Mouse (Mus musculus) Muller cell, postnatal 12 days (primary cell): ENCODE results near the gene Cers2.
A peak's percentile ranks its signal among the peaks of the same experiment; 100 is the strongest.

Experiments used
- DNase-seq: peaks from one replicate; pipeline ENCODE4 v3.0.0-alpha.2; 2015; ENCODE audit errors: inconsistent ontology term

Cers2 gene

DNA sequence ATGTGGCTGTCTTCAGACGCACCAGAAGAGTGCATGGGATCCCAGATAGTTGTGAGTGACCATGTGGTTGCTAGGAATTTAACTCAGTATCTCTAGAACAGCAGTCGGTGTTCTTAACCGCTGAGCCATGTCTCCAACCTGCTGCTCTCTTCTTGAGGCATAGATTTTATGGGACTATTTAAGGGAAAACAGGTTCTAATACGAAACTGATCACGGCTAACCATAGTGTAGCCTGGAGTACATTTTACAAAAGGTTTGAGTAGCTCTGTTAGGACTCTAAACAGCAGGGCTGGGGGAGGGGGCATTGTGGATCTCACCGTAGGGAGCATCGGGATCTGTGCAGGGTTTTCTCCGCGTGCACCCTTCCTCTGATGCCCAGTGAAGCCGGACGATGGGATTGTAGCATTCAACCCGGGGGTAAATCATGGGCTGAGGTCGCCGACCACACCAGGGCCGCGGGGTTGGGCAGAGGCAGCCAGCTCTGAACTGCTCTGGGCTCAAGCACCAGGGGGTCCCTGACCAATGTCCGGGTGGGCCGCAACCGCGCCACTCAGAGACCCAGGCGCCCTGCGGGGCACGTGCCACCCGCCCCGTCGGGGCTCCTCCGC is at the start of gene Cers2:
TSS of gene Cers2 (plus strand) at position 306 of the 608 bp plus-strand sequence.
- no peak for DNase-seq

DNA sequence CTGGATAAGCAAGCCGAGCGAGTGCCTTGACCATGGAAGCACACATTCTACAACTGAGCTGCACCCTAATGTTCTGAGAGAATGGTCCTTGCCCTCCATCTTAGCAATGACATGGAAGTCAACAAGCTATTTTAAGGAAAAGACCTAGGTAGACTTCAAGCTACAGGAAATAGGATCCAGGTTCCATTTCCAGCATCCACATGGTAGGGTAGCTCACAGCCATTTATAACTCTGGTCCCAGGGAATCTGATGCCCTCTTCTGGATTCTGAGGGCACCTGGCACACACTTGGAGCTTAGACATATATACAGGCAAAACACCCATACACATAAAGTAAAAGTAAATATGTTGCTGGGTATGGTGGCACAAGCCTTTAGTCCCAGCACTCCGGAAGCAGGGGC is 48.5 kb upstream of the Cers2 start:
- no peak for DNase-seq

DNA sequence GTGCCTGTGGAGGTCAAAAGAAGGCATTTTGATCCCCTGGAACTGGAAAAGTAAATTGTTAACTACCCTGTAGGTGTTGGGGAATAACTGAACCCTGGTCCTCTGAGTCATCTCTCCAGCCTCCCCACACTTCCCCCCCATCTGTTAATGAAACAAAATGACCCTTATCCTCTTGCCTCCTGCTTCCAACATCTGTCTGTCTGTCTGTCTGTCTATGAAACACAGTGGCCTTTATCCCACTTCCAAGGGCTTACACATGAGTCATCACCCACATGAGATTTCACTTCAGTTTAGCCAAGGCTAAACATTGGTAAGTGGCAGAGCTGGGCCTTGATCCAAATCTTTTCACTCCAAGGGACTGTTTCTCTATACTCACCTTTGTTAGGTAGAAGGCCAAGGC is 46.7 kb upstream of the Cers2 start:
- peak; percentile 41 for DNase-seq

- DNase-seq, result no peak
These were observed 44.8 kb upstream of the Cers2 start for GRCm38 (mm10) chr3:95269789-95270188.

GRCm38 (mm10) chr3:95270766-95271364 is 43.7 kb upstream of the Cers2 start:
- no peak for DNase-seq

- DNase-seq, result no peak
These were observed 41.1 kb upstream of the Cers2 start for GRCm38 (mm10) chr3:95273471-95273870.

- DNase-seq, result no peak
These were observed 40.1 kb upstream of the Cers2 start for GRCm38 (mm10) chr3:95274453-95274852.

GRCm38 (mm10) chr3:95275161-95275560 is 39.4 kb upstream of the Cers2 start:
- DNase-seq, result no peak

DNA sequence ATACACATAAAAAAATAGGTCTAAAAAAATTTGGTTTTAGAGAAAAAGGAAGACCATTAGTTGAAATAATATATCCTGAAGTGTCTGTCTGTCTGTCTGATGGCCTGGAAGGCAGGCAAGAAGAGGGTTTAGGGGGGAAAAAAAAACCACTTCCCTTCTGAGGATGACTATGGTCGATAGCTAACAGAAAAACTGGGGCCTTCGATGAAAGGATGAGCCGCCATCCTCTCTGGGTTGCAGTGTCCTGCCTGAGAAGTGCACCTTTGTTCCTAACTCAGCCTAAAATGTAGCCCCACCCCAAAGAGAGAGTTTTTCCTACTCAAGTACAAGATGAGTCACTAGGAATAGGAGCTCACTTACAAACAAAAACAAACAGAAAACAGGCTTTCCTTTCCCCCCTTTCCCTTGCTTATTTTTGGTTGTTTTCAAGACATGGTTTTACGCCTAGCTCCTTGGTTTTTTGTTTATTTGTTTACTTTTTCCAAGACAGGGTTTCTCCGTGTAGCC is 38.1 kb upstream of the Cers2 start:
- DNase-seq, result no peak

DNA sequence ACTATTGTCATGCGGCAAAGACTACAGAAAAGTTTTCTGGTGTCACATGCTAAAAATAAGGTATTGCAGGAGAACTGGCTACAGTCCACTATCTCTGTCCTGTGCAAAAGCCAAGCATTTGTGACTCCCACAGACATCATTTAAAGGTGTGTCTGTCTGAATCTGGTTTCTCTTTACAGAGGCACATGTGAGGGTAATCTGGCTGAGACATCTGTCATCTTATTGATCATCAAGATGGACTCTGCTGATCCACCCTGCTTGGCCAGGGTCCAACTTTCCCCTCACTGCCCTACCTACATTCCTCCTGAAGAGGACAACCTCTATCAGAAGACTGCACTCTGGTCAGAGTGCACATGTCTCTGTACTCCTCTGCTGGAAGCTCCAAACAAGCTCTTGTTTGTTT is 37.4 kb upstream of the Cers2 start:
- DNase-seq, result no peak

DNA sequence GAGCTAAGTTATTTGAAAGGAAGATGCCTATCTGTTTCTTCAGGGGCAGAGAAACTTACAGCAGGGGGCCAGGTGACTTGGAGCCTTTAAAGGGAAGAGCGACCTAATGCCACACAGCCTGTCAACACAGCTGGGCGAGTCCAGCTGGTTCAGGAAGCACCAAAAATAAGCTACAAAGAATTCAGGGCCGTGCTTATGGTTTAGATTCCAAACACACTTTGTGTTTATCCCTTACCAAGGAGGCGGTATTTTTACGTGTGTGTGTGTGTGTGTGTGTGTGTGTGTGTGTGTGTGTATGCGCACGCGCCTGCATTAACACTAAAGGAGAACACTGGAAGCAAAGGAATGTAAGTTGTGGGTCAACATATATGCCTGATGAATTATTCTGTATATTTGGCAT is 33.8 kb upstream of the Cers2 start:
- peak; percentile 28 for DNase-seq

DNA sequence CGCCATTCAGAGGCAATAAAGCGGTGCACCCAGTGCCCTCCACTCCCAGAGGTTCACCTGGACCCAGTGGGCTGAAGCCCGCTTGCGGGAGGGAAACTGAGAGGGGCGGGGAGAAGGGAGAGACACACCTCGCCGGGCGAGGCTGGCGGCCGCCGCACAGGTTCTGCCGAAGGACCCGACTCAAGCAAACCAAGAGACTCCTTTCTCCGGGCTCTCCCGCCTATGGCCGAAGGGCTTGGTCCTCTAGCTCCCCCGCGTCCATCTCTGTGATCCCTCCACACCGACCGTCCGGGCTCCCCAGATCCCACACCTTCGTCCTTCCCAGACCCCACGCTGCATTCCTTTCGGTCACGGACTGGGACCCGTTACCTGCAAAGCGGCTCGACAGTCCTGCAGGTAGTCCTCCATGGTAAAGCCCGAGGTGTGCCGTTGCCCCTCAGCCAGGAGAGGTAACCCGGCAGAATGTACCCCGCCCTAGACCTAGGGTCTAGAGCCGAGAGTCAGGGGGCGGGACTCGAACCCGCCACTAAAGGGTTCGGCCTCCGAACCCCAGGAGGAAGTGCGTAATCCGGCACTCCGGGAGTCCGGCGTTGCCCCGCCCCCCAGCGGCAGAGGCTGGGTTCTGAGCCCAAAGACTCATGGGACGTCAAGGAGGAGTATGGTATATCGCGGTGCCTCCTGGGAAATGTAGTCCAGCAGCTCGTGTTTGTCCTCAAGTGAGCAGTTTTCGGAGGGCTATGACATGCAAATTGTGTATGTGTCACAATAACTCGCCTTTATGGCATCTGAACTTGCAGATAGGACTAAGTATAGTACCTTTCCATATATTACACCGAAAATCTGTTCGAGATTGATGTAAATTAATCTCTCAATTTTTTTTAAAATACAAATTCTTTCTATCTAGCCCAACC is 33.1 kb upstream of the Cers2 start, which contains the start of the genes Mindy1 and Prune1:
TSS of gene Mindy1 (plus strand) at position 130 of the 911 bp plus-strand sequence.
TSS of gene Prune1 (minus strand) at position 861 of the 911 bp plus-strand sequence.
- peak; percentile 98 for DNase-seq

DNA sequence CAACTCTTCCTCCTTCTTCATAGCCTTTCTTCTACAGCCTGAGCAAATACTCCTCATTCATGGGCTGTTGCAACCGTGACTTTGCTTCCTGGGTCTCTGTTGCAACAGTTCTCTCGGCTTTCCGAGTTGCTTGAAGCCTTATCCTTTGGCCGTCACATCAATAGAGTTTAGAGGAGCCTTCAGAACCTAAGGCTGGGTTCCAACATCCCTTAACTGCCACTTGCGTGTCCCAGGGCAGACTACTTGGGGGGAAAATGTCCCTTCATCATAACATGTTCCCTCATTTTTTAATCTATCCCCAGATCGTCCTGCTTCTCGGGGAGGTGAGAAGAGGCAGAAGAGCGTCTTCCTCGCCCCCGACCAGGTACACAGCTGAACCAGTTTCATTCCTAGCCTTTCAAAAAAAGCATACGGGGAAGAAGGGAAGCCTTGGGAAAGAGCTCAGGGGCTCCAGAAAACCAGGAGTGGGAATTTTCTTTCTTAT is 32.2 kb upstream of the Cers2 start:
- no peak for DNase-seq

- DNase-seq, result peak; percentile 87
These were observed 31.6 kb upstream of the Cers2 start for GRCm38 (mm10) chr3:95282865-95283588.

DNA sequence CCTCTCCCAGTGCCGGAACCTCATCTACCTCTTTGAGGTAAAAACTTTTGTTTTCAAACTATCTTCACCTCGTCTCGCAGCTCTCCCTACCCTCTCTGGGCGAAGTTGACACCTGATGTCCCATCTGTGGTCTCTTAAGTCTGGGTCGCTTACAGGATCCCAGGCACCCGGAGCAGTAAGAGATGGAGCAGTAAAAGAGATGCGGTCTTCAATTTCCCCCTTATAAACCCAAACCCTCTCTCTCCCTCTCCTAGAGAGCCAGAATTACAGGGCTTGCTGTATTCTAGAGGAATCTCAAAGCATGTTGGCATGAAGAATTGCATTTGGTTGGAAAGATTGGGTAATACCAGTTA is 31.0 kb upstream of the Cers2 start:
- no peak for DNase-seq

DNA sequence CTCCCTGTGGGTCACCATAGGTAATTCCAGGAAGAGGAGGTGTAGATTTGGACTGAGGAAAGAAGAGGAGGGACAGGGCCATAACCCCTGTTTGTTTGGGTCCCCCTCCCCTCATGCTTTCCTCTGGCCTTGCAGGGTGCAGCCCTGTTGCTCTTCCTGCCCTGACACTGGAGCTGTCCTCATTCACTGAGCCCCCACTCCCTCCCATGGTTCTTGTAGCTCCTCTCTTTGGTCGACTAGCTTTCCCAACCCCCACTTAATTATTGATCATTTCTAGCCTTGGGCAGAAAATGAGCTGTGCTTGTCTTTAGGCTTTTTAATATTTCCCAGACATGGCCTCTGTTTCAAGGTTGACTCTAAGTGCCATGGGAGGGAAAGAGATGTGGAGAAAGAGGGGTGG is 30.5 kb upstream of the Cers2 start:
- no peak for DNase-seq

- DNase-seq, result no peak
These were observed 29.9 kb upstream of the Cers2 start for GRCm38 (mm10) chr3:95284501-95285281.

DNA sequence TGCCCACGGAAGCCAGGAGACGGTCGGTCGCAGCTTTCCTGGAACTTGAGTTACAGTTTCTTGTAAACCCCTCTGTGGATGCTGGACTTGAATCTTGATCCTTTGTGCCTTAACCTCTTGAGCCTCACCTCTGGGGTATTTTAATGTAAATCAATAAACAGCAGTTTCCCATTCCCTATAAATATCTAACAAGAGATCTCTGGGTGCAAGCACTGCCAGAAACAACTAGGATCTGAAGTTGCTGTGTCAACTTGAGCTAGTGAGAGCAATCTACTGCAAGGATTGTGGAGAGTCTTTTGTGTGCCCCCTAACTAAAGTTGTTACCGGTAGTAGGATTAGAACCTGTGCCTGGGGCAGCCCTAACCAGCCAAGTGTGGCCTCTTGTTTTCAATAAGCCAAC is 29.2 kb upstream of the Cers2 start:
- no peak for DNase-seq

DNA sequence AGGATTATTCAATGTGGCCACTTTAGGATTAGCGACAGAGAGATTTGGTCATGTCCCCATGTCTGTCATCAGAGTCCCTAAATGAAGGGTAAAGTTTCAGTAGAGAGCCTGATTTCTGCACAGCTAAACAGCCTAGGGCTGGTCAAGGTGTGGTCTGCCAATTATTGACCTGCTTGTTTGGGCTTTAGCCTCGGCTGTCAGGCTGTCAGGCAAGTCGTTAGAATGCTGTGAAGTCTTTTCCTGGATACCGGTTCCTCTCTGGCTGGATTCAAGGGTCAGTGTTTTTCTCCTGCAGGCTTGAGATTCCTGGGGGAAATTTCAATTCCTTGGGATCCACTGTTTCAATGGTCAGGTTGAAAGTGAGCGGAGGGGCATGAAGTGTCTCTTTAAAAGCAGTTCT is 28.6 kb upstream of the Cers2 start:
- no peak for DNase-seq

GRCm38 (mm10) chr3:95286510-95286909 is 28.1 kb upstream of the Cers2 start:
- no peak for DNase-seq

DNA sequence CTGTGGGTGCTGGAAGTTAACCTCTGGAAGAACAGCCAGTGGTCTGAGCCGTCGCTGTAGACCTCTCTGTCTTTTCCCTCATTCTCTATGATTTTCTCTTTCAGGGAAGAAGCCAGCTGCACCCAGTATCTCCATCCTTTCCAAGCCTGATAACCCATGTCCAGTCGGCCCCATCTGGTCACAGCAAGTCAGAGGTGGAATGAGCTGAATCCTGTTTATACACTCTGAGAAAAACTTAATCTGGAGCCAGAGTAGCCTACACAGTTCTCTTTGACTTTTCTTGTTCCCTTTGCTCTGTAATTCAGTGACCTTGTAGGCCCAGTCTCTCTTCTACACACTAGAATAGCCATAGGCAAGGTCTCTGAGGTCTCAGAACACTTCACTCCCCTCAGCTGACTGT is 27.1 kb upstream of the Cers2 start:
- DNase-seq, result no peak
